Mouse (Mus musculus) 416B (cell line): ENCODE results near the gene Morn5.

ENCODE experiments used
- DNase-seq: peaks from one replicate; pipeline ENCODE4 v3.0.0; 2011; ENCODE audit warnings: low read depth

Morn5 gene

DNA sequence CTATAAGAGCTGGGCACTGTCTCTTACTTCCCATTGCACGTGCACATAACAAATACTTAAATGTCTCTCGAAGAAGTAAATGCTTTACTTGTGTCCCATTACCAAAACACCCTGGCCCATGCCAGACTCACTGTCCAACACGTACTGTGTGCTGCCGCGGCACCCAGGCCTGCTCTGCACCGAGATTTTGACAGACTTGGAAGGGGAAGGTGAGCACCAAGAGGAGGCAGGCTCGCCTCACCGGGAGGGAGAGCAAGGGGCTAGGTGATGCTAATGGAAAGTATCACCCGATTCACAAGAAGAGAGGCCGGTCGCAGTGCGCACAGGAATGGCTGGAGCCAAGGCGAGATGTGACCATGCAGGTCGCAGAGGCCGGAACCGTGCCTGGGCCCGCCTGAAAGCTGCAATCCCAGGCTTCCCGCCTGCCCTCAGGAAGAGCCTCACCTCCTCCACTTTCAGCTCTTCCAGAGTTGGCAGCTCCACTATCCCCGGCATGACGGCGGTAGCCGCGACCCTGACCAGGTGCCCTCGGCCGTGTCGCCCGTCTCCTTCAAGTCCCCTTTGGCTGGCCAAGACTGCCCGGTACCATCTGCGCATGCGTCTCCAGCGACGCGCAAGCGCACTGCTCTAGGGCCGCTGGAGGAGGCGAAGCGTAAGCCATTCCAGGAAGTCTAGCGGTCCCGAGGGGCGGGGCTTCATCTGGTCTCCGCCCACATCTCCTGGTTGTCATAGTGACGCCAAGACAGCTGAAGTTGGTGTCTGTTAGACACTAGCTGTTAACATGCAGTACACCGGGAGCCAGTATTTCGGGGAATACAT is at the start of gene Morn5, which contains the start of gene Ndufa8:
TSS of gene Morn5 (plus strand) at position 711 of the 819 bp plus-strand sequence.
TSS of gene Ndufa8 (minus strand) at position 659 of the 819 bp plus-strand sequence.
- peak; percentile 97 for DNase-seq

DNA sequence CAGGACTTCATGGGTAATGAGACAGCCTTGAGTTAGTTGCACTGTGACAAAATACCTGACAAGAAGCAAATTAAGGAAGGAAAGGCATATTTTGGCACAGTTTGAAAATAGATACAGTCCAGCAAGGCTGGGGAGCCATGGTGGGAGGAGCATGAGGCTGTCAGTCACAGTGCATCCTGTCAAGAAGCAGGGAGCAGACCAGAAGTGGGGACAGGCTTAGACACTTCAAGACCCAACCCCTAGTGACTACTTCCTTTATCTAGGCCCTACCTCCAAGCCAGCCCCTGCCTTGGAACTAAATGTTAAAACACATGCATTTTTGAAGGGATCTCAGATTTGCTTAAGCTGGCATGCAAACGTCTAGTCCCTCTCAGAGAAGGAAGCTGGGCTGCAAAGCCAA is 48.9 kb upstream of the Morn5 start:
- DNase-seq, result peak; percentile 40

DNA sequence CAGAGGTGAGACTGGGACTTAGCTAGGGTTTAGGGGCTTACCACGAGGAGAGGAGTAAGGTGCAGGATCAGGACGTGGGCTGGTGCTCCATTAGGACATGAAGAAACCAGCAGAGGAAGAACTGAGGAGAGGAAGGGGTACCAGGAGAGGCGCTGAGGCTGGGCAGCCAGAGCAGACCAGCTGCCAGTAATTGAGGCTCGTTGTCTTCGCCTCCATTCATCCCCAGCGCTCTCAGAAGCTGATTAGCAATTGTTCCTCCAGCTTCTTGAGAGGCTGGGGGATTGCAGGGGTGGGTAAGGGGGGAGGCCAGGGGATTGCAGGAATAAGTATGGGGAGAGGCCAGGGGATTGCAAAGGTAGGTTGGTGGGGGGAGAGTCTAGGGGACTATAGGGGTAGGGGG is 47.1 kb upstream of the Morn5 start:
- DNase-seq, result no peak

DNA sequence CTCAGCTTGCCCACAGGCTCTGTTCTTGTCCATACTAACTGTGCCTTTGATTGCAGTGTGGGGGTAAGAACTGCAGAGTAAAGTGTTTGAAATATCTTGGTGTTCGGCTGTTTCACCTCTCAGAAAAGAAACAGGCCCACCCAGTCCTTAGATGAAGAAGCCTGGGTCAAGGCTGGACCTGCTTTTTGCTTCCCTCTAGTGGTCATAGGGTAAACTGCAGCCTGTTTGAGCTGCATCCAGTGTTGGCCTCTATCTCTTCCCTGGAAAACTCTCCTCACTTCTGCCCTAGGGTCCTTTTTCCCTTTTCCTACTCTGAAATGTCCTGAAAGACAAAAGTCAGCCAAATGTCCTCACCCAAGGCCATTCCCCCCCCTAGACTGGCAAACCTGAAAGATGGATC is 41.2 kb upstream of the Morn5 start:
- DNase-seq, result peak; percentile 62

DNA sequence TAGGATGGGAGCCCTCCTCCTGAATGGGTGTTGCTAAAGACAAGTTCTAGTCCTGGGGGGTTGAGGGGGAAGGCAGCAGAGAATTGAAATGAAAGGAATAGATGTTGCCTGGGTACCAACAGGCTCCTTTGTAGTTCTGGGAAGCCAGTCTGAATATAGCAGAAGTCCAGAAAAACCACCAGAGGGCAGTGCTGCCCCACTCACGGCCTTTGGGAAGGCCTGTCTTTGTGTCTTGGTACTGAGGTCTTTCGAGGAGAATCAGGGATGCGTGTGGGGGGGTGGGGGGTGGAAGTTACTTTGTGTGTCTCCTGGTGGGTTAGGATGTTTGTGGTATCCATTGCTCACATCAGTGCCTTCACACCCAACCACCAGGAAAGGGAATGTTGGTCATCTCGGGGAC is 39.9 kb upstream of the Morn5 start:
- peak; percentile 87 for DNase-seq

DNA sequence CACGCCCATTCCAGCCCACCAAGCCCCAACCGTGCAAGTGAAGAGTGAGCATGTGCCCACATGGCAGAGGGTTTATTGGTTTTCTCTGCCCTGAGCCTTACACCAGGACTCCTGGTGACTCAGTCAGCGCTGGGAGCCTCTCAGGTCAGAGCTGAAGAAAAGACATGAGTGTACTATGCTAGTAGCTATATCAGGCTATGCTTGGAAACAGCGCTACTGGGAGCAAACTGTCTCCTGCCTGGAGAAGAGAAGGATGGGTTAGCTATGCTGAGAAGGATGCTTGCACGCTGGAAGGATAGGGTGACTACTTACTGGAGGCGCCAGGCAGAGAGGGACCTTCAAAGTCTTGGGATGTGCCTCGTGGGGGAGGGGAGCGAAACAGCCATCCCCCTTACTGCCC is 38.7 kb upstream of the Morn5 start:
- no peak for DNase-seq

DNA sequence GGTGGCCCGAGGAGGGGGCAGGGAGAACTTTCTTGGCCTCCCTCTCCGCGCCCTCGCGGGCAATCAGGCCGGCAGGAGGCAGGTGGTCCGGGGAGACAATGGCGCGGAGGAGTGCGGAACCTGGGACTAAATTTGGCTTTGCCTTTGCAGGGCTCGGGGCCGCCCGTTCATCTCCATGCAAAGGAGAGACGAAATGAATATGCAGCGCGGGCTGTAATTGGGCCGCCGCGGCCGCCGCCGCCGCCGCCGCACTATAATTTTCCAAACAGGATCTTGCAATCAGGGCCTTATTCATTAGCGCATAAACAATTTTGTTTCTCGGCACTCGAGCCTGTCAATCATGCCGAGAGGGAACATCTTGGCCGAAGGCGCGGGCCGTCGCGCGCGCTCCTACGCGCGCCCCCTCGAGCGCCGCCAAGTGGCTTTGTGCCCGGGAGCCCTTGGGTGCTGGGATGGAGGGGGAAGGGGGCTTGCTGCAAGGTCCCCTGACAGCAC is 37.9 kb upstream of the Morn5 start:
- no peak for DNase-seq

DNA sequence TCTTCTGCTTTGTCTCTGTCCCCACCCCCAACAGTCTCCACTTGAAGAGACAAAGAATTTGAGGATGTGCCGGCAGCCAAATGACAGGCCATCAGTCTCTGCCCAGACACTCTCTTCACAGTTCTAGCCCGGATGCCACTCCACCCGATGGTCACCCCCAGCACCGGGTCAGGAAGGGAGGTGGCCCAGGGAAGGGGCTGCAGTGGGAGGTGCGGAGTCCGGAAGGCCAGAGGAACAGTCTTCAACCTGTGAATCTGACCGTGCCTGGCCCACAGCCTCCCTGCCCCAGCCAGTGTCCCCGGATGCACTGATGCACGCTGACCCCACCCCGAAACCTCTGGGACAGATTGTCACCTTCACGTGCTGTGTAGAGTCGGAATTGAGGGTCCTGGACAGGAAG is 36.2 kb upstream of the Morn5 start:
- DNase-seq, result no peak

DNA sequence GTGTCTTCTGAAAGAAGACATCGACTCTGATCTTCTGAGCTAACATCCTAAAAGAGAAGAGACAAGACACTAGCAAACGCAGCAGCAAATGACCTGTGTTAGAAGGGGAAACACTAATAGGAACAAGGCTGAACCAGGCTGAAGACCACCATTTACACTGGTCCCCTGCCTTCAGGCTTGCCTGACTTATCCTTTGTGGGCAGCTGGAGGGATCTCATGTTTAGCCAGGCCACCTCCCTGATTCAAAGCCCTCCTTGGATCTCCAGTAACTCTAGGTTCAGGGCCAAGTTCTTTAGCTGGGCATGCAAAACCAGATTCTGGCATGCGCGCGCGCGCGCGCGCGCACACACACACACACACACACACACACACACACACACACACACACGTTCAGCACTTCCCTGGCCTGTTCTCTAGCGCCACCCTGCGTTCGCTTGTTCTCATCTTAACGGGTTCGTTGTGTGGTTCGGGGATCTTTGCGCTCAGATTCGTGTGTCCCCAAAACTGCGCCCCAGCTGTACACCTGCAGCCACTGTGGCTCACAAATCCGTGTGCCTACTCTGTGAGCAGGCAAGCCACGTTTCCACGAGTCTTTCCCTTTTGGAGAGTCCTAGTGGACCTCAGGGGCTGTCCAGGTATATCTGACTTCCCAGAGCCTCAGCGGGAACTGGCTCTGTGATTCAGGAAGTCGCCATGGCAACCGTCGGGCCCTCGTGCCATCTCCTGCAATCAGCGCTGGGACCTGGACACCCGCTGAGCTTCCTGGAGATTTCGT is 27.7 kb upstream of the Morn5 start:
- peak; percentile 26 for DNase-seq

DNA sequence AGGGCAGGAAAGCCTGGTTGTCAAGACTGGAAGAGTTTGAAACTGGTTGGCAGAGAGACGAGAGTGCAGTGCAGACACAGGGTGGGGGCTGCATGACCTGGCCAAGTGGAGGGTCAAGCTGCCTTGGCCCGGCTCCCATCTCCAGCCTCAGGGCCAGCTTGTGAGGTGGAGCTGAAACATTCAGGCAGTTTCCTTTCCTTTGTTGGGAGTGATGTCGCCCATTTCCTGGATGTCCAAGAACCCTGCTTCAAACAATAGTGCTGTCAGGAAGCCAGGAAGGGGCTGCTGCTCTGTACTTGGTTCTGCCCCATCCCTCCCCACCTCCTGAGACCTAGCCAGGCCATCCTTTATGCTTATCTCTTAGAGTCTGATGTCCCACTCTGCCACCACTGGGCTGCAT is 26.0 kb upstream of the Morn5 start:
- DNase-seq, result no peak

DNA sequence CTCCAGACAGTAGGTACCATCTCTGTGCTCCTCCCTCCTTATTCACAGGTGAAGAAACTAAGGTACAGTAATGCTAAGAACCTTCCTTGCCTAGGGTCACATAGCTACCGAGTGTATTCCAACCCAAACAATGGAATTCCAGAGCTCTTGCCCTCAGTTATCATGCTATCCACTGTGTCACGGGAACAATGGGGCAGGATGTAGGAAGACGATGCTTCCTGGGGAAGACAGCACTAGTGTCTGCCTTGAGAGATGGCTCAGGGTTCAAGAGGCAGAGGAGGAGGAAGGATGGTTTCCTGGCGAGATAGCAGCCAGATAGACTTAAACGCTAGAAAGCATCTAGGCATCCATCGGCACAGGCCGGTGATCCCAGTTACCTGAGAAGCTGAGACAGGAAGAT is 16.4 kb upstream of the Morn5 start:
- no peak for DNase-seq

DNA sequence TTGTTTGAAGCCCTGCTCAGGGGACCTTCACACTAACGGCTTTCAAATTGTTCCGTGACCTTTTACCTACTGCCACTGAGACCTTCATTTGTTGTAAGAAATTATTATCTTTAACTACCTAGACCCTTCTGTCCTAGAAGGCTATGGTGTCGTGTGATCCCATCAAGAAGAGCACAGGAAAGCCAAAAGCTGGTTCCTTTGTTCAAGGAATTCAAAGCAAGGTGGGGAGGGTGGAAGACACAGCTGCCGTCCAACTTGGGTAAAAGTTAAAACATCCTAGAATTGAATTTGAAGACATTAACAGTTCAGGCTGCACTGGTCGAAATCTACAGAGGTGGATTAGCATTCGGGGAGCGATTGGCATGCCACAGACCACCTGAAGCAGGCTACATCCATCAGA is 15.3 kb upstream of the Morn5 start:
- DNase-seq, result no peak

DNA sequence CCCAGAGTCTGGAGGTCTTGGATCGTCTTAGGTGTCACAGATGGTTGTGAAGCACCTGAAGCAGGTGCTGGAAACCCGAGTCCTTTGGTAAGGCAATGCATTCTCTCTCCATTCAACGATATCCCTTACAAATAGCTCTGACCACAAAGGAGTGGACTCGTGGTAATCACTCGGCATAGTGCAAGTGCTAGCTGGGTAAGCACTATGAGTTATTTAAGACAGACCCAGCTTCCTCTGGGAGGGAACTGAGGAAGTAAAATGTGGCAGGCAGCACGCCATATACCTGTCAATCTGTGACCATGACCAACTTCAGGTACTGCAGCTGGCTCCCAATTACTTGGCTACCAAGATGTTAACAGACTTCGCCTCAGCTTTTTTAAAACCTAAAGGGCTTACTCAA is 14.4 kb upstream of the Morn5 start:
- DNase-seq, result peak; percentile 71

DNA sequence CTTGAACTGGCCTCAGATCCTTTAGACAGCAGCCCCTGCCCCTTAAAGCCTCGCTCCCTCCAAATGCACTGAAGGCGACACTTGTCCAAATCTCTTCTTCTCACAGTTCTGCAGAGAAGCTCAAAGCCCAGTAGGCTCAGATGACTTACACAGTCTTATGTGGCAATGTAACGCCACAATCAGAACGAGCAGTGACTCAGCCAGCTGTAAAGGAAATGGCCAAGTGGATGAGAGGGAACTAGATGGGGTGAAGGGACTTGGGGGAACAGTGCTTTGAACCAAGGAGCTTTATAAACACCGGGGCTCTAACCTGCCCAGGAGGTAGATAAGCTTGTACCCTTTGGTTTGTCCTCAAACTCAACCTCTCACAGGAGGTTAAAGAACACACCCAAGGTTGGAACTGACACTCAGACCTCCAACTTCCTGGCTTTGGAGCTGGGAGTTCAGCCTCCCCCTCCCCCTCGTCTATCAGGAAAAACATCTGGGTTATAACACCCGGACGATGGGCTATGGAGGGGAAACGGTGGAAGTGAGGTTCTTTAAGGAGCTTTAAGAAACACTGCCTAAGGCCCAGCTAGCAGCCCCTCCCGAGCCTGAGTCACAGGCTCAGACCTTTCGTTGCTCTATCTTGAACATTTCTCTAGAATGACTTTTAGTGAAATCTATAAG is 13.7 kb upstream of the Morn5 start:
- peak; percentile 97 for DNase-seq

DNA sequence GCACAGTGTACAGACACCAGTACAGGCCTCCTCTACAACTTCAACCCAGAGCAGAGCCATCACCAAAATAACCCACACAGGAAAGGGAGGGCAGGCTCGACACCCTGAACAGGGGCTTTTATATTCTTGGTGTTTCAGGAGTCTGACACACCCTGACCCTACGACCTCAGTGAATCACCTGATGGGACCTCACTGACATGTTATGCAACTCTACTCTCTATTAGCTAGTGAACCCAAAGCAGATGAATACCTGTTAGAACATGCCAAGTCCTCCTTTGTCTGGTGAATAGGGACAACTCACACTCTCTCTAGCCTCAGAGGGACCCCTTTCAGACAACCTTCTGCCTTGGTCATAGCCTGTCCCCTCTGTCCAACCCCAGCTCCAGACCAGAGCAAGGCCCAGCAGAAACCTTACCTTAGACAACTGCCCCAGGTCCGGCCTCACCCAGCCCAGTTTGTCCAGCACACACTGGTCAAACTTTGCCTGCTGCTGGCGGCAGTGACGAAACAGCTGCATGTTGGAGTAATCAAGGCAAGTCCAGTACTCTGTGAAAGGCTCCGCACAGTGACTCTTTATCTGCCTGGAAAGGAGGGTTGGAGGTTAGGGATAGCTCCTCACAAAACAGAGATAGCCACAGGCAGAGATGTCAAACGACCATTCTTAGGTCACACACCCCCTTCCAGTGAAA is 9.8 kb upstream of the Morn5 start:
- no peak for DNase-seq

DNA sequence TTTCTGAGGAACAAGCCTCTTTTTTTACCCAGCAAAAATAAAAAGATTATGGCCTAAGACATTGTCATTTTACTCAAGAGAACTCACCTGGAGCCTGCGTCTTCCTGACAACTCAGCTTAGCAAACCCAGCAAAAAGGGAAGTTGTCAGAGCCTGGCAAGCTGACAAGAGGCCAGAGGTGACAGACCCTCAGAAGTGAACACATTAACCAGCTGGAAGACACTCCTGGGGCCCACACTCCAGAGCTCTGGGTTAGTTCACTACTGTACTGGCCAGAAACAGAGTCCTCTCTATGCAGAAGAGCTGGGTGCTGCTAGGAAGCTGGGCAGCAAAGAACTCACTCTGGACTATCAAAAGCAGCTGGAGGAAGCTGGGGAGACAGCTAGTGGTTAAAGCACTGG is 8.4 kb upstream of the Morn5 start:
- peak; percentile 62 for DNase-seq

DNA sequence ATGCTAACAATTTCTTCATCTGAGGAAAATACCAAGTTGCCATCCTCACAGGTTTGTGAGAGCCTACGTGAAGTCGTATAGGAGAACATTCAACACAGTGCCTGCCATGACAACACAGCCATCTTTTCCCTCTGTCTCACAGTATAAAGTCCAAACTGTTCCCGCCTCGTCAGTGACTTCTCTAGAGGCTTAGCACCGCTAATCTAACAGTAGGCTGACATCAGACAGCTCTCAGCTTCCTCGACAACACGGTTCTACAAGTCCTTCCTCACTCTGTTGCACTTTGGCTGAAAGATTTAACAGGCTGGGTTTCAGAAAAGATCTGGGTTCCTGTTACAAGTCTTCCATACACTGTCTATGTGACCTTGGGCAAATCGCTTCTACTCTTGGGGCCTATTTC is 1.1 kb upstream of the Morn5 start:
- DNase-seq, result peak; percentile 30

DNA sequence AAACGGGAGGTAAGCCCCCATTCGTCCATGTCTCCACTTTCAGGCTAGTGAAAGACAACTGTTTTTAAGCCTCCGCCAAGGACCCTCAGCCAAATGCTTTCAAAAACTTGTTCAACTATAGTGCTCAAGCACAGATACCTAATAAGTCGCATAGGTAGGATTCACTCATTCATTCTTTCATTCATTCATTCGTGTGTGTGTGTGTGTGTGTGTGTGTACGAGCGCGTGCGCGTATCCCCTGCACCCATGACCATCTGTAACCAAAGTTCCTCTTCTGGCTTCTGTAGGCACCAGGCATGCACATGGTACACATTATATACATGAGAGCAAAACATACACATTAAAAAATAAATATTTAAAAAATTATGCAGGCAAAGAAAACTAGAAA is 303 bp downstream of the Morn5 start:
- DNase-seq, result no peak

DNA sequence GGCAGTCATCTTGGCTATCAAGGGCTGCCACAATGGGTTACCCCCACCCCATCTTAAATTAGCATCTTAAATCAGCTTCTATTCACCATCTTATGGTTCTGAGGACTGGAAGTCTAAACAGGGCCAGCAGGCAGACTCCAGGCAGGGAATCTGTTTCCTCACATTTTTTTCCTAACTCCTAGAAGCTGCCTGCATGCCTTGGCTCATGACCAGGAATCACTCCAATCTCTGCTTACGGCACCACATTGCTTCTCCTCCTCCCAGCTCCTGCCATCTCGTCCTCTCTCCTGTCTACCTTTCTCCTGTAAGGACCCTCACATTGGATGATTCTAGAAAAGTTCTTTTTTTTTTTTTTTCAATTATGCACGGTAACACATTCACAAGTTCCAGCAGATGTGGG is 4.0 kb downstream of the Morn5 start:
- DNase-seq, result no peak

DNA sequence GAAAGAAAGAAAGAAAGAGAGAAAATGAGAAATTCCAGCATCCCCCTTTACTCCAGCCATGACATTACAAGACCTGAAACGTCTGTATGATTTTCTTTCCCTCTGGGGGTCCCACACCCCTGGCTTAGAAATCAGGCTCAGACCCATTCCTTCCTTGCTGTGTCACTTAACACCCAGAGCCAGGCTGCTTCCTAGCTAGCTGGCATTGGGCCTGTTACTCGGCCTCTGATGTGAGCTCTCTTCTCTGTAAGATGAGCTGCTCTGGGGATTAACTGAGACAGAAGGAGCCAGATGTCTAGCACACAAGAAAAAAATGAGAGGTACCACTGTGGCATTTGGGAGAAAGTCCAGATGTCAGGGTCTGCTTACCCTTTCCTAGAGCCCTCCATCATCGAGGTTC is 7.0 kb downstream of the Morn5 start:
- no peak for DNase-seq

DNA sequence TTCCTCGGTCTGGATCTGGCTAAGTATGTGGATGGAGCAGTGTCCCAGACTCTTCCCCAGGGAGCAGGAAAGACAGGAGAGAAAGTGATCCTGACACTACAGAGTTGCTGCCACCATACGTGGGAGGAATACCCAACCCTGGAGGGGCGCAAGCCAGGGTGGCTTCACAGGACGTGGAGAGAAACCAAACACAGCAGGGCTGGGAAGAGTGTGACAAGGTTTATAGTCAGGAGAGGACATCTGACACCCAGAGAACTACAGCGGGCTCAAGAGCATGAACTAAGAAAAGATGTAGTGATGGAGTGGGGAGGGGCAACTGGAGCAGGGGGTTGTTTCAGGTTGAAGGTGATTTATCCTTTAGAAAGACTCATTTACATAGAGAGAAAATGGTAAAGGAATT is 12.2 kb downstream of the Morn5 start:
- no peak for DNase-seq

DNA sequence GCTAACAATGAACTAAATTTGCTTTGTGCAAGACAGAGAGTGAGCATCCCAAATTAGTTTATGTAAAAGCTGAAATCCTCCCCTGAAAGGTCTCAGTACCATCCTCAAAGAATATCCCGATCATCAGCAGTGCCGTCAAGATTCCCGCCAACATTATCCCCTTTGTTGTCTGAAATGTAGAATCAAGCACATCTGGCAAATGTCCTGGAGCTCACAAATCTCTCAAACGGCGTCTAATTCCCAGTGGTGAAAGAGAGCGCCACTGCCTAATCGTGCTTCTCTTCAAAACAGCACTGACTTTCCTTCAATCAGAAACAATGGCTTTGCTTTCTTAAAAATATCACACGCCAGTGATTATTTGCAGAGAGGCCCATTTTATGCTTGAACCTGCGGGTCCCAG is 17.9 kb downstream of the Morn5 start:
- DNase-seq, result no peak
